Mouse (Mus musculus) adrenal gland, postnatal 14 days (tissue): ENCODE data around the gene Prom1. TPM values are rescaled to one million over a fixed set of nuclear protein-coding genes. Genes with fewer than 3 reads are reported as not detected.
"Not testable (repeated sequence)": the region's sequence is repeated elsewhere in the genome, so short reads cannot be mapped to it uniquely, and the experiment has no call there.

ENCODE experiments used
- DNase-seq: peaks from one replicate; pipeline ENCODE4 v3.0.0; 2021; ENCODE audit warnings: mixed read lengths
- long read RNA-seq, 2 experiments: library from polyadenylated mRNA; stranded (forward); transcript quantifications; one replicate each; pipeline ENCODE4 v2.0.0; 2021
- total RNA-seq: library from RNA; stranded (reverse); gene quantifications from 2 replicates; pipeline ENCODE4 v1.2.3, GENCODE M21; 2021

Prom1 gene
- total RNA-seq = 11.4 and 15.5 TPM in 2 replicates
- long read RNA-seq, experiment 1 = 0 reads
- long read RNA-seq, experiment 2, partial matches to known transcripts = 0 of 1 reads
- long read RNA-seq, experiment 2, other reads (novel, unspliced or antisense) = 1 of 1 reads

DNA sequence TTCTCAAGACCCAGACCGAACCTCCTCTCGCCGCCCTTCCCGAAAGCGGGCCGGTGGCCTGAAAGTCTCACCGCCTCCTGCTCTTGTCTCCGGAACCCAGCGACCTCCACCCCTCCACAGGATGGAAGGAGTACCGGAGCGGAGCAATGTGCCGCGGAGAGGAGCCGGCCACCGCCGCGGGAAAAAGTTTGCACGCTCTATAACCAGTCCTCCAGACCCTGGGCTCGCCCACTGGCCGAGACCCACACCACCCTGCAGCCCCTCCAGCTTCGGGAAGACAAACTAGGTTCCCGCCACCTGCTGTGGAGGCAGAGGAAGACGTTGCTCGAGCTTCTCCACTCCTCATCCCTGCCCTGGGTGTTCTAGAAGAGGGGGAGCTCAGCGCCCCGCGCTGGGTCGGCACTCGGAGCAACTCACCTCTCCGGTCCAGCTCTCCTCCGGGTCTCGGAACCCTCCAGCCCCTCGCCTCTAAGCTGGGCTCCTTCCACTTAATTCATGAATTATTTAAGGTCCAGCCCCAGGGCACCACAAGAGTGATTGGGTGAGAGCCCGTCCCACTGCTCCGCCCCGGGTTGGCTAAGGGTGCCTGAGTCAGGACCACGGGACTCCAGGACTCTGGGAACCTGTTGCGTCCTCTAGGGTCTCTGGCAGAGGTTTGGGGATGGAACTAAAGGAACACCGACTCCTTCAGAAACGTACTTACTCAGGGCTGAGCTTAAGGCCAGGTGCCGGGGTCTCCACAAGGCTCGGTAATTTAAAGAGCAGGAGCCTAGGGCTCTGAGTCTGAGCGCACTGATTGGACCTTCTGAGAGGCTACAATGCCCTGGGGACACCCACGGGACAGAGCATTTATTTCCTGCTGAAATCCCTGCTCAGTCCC, at the start of gene Prom1:
Gene Prom1, minus strand, starts transcription at position 802 of the 880 bp plus-strand sequence.
- peak; percentile 14 for DNase-seq

DNA sequence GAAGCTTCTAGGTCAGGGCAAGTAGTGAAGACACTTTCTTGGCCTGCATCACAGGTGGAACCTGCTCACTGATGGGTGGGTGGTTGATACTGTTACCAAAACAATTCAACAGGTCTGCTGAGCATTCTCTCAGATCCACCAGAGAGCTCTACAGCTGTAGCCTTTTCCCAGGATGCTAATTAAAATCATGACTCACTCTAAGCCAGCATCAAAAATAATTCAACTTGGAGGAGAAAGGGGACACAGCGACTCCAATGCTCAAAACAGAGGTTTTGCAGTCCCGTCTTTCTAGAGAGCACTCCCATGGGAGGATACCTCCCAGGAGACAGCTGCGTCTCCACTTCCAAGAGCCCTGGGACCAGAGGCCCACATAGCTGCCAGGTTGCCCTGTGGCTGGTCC, 45.9 kb upstream of the Prom1 start:
- DNase-seq = no peak

DNA sequence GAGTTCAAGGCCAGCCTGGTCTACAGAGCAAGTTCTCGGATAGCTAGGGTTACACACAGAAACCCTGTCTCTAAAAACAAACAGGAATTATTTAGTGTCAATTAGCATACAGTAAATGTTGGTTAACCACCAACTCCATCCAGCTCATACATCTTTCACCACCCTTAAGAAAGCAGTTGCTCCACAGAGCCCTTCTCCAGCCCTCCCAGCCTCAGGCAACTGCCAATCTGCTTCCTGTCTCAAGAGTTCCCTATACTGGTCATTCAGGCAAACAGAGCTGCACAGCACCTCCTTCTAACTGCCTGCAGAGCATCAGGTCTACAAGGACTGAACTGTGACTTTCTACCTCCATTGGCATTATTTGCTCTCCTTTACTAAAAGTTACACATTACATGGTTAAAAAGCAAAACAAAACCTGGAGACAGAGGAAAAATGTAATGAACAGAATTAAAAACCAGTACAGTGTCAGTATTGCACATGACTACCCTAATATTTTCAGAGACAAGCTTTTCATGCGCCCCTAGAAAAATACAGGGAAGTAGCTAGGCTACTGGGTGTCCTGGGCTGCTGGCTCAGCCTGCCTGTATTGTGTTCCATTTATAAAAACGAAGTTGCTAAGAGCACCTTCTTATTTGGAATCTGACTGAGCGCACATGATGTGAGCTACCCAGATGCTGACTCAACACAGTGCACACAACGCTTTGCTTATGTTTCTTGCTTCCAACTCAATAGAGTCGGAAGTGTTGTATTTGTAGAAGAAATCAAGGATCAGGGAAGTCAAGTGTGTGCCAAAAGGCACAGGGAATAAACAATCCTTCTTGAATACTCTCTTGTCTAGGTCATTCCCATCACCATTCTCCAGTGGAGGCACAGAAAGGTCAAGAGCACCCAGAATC, 44.9 kb upstream of the Prom1 start:
- DNase-seq = no peak

DNA sequence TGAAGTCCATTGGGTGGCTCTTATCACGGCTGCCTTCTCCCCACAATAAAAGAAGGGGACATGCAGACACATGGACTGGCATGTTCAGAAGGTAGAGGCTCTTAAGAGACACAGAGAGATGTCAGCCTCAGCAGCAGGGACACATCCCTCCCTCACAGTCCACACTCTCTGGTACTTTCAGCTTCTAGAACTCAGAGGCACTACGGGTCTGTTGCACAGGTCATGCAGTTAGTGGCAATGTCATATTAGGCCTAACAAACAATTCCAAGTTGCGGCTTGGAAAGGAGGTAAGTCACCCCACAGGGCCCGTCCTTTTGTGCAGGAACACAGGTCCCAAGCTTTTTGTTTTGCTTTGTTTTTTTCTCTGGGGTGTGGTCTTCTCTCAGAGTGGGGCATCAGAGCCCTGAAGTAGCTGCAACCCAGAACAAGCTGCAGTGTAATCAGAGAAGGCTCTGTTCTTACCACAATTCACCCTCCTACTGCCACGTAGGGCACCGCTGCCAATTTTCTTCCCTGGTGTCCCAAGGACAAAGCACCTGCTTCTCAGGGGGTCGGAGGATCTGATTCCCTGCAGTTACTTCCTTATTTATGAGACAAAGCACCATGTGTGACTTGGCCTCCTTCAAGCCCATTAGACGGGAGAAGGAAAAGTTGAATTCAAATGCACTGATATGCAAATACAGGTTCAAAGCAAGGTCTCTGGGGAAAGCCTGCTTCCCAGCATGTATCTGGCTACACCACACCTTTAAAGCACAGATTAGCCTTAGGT, 41.8 kb upstream of the Prom1 start:
- DNase-seq = no peak

DNA sequence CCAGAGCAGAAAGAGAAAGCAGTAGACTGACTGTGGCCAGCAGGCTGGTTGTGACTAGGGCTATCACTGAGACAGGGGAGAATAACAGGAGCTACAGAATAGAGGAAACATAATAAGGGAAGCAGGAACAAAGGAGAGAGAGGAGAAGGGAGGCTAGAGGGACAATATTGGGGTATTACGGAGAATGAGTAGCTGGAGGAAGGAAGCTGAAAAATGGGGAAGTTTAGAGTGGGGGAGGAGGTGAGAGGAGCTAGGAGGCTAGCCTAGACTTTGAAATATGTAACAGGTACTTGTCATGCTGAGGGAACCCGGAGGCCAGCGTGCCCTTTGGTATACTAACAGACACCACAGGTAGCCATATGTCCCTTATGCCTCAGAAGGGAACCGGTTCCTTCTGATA, 25.7 kb upstream of the Prom1 start:
- DNase-seq = no peak

DNA sequence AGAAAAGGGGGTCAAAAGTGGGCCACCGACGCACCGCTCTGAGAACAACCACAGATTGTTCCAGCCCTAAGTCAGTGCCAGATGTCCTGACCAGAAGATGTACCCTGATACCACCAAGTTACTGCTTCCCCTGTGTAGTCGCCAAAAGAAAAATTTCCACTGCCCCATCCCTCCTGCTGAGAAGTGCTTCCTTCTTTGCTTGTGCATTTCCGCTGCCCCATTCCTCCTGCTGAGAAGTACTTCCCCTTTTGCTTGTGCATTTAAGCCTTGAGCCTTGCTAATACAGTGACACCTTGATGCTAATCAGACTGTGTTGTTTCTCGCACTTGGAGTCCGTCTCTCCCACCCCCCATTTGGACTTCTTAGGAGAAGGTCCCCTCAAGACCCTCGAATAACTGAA, 24.7 kb upstream of the Prom1 start:
- not testable (repeated sequence) for DNase-seq

DNA sequence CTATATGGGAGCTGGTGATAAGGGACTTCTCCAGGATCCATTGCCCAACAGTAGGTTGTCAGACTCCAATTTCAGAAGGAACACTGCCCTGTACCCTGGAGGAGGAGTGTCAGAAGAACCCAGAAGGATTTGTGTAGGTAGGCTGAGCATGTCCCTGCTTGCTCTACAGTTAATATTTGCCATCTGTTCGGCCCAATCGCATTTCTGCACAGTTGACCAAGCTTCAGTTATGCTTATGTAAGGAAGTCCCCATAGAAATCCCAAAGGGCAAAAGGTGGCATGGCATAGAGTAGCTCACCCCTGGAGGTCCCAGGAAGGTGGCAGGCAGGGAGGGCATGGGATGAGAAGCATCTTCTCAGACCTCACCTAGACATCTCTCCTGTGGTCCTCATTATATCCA, 19.6 kb upstream of the Prom1 start:
- no peak for DNase-seq

DNA sequence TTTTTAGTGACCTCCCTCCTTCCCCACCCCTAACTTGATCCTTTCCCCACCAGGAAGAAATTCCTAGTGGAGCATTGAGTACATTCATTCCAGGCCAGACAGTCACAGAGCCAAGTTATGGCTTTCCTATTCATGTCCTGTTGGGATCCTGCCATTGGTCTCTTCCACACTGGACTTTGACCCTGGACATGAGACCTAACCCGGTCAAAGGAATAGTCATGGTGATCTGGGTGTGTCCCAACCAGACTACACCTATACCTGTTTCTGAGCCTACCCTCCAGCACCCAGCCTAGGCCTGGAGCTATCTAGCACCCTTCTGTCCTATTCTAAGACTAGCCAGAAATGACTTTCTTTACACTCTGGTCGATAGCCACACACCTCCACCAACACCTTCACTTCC, 11.3 kb upstream of the Prom1 start:
- no peak for DNase-seq

DNA sequence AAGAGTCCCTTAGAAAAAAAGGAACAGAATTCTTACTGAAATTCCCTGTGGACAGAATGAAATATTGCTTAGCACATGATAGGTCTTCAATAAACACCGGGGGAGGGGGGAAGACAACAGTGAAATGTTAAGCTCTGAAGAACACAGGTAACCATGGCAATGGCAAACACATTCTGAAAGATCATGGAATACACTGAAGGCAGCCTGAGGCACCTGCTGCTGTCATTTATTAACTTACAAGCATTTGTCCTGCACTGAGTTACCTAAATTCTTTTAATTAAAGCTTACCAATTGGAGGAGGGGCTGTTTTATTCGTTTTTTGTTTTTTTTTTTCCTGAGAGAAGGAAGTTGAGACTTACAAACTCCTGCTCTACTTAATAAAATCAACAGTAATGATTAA, 7.3 kb upstream of the Prom1 start:
- no peak for DNase-seq

DNA sequence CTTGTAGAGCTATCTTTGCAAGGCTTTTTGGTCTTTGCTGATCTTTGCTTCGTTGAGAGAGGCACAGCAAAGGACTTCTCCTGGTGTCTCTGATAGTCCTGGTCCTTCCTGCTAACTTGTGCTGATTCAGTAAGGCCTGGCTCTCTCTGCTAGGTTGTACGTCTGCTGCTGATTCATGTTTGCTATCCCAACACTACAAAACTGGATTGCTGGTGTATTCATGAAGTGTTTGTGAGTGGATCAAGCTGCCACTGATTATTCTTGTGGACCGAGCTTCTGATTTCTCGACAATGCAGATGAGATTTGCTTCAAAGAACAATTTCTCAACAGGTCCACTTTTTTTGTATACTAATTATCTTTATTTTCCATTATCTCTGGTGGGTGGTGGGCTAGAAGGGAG, 6.3 kb upstream of the Prom1 start:
- DNase-seq = no peak

DNA sequence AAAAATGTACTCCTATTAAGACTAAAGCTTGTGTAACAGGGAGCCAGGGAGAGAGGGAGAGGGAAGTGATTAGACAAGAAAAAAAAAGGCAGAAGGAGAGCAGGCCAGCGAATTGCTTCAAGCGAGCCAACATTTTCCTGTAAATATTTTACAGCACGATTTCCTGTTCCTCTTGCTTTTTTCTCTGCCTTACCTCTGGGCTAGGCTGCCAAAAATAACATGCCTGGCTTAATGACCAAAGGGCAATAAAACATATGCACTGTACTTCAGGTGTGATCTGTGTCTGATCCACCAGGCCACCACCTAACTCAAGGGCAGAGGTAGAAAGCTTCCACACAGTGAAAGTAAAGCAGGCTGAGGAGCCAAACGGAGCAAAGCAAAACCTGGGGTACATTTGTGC, 3.4 kb upstream of the Prom1 start:
- no peak for DNase-seq

DNA sequence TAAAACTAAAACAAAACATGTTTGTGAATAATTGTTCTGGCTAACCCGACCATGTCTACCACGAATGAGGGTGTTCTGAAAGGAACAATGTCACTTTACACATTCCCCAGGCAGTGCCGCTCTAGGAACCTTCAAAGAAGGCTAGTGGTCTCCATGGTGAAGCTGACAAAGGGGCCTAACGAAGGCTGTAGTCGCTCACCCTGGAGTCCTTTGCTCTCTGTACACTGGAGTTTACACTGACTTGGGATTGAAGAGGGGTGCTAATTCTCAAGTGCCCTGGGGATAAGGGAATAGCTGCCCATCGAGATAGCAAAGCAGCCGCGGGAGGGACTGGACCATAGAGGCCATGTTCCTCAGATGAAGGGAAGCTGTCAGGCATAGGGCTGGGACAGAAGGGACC, 2.9 kb upstream of the Prom1 start:
- no peak for DNase-seq

DNA sequence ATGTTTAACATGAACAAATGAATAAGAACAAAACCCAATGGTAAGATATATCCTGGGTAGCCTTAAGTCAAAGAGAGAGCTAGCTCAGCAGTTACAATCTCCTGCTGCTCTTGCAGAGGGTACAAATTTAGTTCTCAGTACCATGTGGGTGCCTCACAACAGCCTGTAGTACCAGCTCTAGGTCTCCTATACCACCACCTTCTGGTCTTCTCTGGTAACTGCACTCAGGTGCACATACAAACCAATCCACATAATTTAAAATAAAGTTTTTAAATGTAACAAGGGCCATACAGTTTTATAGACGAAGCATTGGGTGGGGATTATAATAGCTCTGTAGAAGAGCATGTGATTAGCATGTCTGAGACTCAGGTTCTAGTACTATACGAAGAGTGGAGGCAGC, 2.3 kb upstream of the Prom1 start:
- peak; percentile 16 for DNase-seq

DNA sequence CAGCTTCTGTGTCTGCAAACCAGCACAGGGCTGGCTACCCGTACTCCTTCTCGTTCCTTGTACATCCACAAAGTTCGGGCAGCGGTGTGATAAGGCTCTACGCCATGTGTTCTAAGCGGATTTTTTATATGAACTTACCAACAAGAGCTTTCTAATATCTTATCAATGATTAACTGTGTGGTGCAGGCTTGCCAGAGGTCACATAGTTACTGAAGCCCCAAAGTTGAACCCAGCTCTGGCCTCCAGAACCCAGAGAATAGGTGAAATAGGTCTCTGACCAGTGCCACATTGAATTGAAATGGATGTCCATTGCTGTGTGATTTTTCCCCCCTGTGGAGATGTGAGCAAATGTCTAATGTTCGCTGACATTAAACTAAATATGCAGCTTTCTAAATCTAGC, 1.3 kb upstream of the Prom1 start:
- DNase-seq = no peak

DNA sequence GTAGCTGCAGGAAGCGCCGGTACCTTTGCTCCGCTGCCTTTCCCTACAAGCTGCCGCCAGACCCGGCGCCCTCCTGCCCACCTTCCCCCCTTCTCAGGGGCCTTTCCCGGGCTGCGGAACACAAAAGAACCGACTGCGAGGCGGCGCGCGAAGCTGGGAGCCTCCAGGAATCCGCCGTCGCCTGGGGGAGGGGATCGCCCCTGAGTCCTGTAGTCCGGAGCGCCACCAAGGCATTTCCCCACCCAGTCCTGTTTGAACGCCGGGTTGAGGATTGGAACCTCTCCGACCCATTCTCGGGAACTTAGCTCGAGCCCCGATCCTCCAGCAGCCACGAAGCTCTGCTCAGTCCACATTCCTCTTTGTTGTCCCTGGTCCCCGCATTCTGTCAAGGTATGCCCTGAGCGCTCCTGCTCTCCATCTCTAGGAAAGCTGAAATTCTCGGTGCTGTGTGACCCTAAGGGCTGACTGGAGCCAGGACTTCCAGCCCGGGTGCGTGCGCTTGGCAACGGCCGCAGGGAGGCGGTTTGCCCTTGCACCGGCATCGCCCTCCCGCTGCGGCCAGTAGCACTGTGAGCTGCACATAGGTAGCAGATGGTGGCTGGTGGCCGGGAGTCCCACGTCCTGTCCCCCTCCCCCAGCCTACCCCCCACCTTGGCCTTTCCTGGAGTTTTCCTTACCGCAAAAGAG, 1.1 kb downstream of the Prom1 start:
- DNase-seq = peak; percentile 49

DNA sequence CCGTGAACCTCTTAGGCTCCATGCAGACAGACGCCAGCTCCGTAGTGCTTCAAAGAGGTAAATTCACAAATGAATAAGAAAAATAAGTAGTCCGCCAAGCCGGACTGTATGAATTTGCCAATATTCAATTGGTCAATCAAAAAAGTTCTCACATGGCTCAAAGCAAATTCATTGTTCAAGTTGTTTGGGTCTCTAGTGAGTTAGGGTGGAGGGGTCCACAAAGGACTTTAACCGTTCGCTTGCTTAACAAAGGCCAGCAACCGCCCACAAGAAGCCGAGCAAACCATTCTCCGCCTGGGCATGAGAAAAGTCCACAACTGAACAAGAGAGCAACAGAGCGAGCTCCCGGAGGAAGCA, 1.7 kb downstream of the Prom1 start:
- DNase-seq = no peak

DNA sequence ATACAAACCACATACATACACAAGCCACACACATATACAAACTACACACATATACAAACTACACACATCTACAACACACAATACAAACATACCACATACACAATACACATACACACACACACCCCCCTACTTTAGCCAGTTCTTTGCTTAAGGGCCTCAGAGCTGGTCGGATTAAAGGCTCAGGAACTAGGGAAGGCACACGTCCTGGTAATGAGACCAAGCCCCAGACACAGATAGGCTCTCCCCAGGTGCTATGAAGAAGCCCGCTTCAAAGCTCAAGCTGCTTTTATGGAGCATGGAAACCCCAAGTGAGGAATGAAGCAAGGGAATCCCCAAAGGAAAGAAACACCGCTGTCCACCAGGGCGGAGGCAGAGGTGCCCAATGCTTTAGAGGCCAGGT, 4.8 kb downstream of the Prom1 start:
- no peak for DNase-seq

DNA sequence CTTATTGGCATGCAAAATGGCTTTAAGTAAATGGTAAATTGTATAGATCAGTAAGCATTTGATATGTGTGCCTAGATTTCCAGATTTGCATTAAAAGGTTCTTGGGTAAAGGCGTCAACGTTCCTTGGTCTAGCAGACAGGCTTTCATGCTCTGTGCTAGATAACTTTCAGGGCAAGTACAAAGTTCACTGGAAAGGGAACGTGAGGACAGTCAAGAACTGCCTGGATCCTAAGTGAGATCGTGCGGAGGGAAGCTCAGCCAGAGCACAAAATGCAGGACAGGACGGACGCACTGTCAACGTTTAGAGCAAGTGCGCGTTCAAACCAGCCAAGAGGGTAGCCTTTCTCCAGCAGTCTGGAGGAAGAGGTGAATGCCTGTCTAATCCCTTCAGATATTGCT, 5.7 kb downstream of the Prom1 start:
- DNase-seq = no peak

DNA sequence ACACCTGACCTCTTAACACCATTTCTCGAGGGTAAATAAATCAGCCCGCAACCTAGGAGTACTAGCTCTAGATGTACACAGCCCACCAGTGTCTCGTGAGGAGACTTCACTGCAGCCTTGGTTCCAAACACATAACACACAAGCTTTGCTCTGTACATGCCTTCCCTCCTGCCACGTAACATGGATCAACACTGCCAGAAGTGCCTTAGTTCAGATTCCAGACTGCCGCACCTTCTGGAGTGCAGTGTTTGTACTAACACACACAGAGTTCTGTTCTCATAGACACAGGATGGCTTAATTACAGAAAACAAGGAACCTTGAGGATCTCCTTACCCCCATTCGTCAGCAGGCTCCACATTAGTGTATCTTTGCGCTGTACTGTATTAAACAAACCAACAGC, 6.1 kb downstream of the Prom1 start:
- DNase-seq = no peak

DNA sequence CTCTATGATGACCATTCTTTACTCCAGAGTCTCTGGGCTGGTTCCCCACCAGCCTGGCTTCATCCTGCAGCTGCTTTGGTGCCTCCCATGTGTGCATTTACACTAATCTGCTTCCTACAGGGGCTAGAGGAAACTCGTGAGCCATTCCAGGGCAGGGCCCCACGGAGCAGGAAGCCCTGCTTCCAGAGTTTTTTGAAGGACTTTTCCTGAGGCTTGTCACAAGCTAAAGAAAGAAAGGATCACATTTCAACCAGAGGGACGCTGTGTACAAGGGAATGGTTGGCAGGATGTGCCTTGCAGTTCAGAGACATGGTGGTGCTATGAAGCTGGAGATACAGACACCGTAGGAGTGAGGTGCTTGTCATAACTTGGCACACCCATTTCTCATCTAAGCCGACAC, 14.8 kb downstream of the Prom1 start:
- DNase-seq = no peak

DNA sequence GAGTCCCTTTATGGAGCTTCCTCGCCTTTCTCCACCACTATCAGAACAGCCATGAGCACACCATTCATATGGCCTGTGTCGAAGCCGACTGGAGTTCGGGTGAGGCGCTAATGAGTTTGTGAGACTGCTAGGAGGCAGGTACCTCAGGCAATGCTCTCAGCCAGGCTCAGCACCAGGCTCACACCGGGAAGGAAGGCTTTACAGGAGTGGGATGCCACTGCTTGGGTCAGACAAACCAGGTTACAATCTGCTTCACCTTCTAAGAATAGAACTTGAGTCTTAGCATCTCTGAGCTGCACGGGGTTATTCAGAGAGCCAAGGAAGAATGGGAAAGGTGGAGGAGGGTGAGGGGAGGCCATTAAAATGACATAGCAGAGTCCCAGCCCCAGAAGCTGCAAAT, 16.0 kb downstream of the Prom1 start:
- DNase-seq = no peak

DNA sequence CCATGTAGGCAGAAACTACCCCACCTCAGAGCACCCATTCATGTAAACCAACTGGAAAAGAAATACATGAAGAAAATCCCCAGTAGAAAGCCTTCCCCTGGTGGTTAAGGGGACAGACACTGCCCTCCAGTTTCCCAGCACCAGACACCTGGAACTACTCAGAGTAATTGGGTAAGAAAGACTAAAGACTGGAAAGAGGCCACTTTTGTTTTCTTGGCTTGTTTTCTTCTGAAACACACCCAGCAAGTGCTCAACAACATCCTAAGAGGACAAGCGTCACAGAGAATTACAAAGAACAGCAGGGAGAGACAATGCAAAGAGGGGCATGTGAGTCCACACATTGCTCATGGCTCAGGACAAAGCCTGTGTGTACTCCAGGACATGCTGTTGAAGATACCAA, 20.7 kb downstream of the Prom1 start:
- DNase-seq = no peak
